Mouse (Mus musculus) heart, embryonic 13.5 days (tissue): ENCODE measurements around the gene Wfdc10. TPM values are rescaled to one million over a fixed set of nuclear protein-coding genes. Genes with fewer than 3 reads are reported as not detected.
"Not testable (repeated sequence)": the region's sequence is repeated elsewhere in the genome, so short reads cannot be mapped to it uniquely, and the experiment has no call there.

ENCODE experiments used
- ATAC-seq: fragments of 200-750 bp; cut with Nextera tagmentation; 2 replicates; pipeline ENCODE4 v1.8.0; 2017; ENCODE audit warnings: moderate TSS enrichment; ENCODE audit not compliant: insufficient number of reproducible peaks, low FRiP score, low TSS enrichment; ENCODE audit errors: extremely low read depth
- H3K27ac ChIP-seq: fragments of 300-500 bp; sonication (generic); replicated peaks from 2 replicates; pipeline ENCODE4 v1.5.1; 2015; ENCODE audit warnings: moderate library complexity, mild to moderate bottlenecking, inconsistent platforms
- H3K27me3 ChIP-seq: fragments of 300-500 bp; sonication (generic); replicated peaks from 2 replicates; pipeline ENCODE4 v1.6.1; 2015; ENCODE audit warnings: mild to moderate bottlenecking, inconsistent platforms
- H3K36me3 ChIP-seq: fragments of 300-500 bp; sonication (generic); 2 replicates; pipeline ENCODE4 v1.6.1; 2015; ENCODE audit warnings: mild to moderate bottlenecking, inconsistent platforms
- H3K4me1 ChIP-seq: fragments of 300-500 bp; sonication (generic); 2 replicates; pipeline ENCODE4 v1.6.1; 2015; ENCODE audit warnings: inconsistent platforms
- H3K4me2 ChIP-seq: fragments of 300-500 bp; sonication (generic); 2 replicates; pipeline ENCODE4 v1.6.1; 2015; ENCODE audit warnings: inconsistent platforms, mild to moderate bottlenecking, moderate library complexity
- H3K4me3 ChIP-seq: fragments of 300-500 bp; sonication (generic); 2 replicates; pipeline ENCODE4 v1.5.1; 2015; ENCODE audit warnings: moderate library complexity, mild to moderate bottlenecking, inconsistent platforms
- H3K9ac ChIP-seq: fragments of 300-500 bp; sonication (generic); 2 replicates; pipeline ENCODE4 v1.6.1; 2015; ENCODE audit warnings: inconsistent platforms, mild to moderate bottlenecking, moderate library complexity
- H3K9me3 ChIP-seq: fragments of 300-500 bp; sonication (generic); 2 replicates; pipeline ENCODE4 v1.6.1; 2016; ENCODE audit warnings: inconsistent platforms
- WGBS: fragments of 180-500 bp; shearing (Covaris S2); methylation state at CpG from one replicate; pipeline ENCODE4 v1.1.7; 2015; ENCODE audit warnings: mixed read lengths; 5-methylcytosine and 5-hydroxymethylcytosine counted together
- polyA plus RNA-seq: library from polyadenylated mRNA; unstranded; fragments of >200 nt; fragmentation: Nextera tagmentation; extraction: Ambion mirVana; gene quantifications from 2 replicates; pipeline ENCODE4 v1.2.1, GENCODE M21; 2015

Wfdc10 gene
- not detected in 2 replicates for polyA plus RNA-seq

GRCm38 (mm10) chr2:164655858-164656257 lies at the start of gene Wfdc10:
Gene Wfdc10 (plus strand): TSS chr2:164656046.
- Histone ChIP-seq H3K9ac (no peak within 1 kb of the TSS), H3K4me1 (no peaks in the 10 kb centered on the region), H3K4me2 (no peak within 1 kb of the TSS), H3K9me3 (no peaks in the 10 kb centered on the region), H3K4me3 (no peak within 1 kb of the TSS), H3K27ac (no peak within 1 kb of the TSS), H3K36me3 (no peaks in the 10 kb centered on the region), H3K27me3 (peaks cover 11% of the 10 kb centered on the region)
- WGBS = 16% methylated on average over 11 of the region's 11 CpGs
- ATAC-seq = no peak

GRCm38 (mm10) chr2:164608781-164609180 lies 47.1 kb upstream of the Wfdc10 start:
- Histone ChIP-seq H3K4me1 (no peaks in the 10 kb centered on the region), H3K4me3 (no peak overlapping the region), H3K36me3 (no peaks in the 10 kb centered on the region), H3K9me3 (0 out of 2 replicates have a peak, but pooled peaks cover under 1% of the 10 kb centered on the region), H3K4me2 (no peak overlapping the region), H3K27ac (no peak overlapping the region), H3K9ac (no peak overlapping the region), H3K27me3 (peaks cover 19% of the 10 kb centered on the region)
- WGBS = 63% methylated on average over 6 of the region's 6 CpGs
- ATAC-seq = no peak

GRCm38 (mm10) chr2:164613471-164613870 lies 42.4 kb upstream of the Wfdc10 start, which contains the start of the genes Wfdc6b and Wfdc8:
Gene Wfdc6b (plus strand): TSS chr2:164613522.
Gene Wfdc8 (minus strand): TSS chr2:164613626.
- not testable (repeated sequence) for H3K27me3 ChIP-seq, H3K9me3 ChIP-seq, ATAC-seq, H3K27ac ChIP-seq, H3K4me1 ChIP-seq, H3K9ac ChIP-seq, H3K36me3 ChIP-seq, H3K4me2 ChIP-seq, H3K4me3 ChIP-seq
- WGBS = 46% methylated on average over 8 of the region's 8 CpGs

GRCm38 (mm10) chr2:164615386-164615785 lies 40.5 kb upstream of the Wfdc10 start:
- H3K36me3 ChIP-seq = no peaks in the 10 kb centered on the region
- ATAC-seq = no peak
- H3K27me3 ChIP-seq = peaks cover 3% of the 10 kb centered on the region; the same call in 1 of the 2 replicates
- no peak overlapping the region for H3K4me2 ChIP-seq
- no peak overlapping the region for H3K4me3 ChIP-seq
- no peak overlapping the region for H3K27ac ChIP-seq
- WGBS = 76% methylated on average over 3 of the region's 3 CpGs
- H3K9ac ChIP-seq = no peak overlapping the region
- H3K4me1 ChIP-seq = no peaks in the 10 kb centered on the region
- H3K9me3 ChIP-seq = no peaks in the 10 kb centered on the region

- Histone ChIP-seq H3K4me3 (no peak overlapping the region), H3K9ac (no peak overlapping the region), H3K27ac (no peak overlapping the region), H3K36me3 (no peaks in the 10 kb centered on the region), H3K9me3 (no peaks in the 10 kb centered on the region), H3K4me2 (no peak overlapping the region), H3K4me1 (no peaks in the 10 kb centered on the region), H3K27me3 (no peaks in the 10 kb centered on the region; the same call in 1 of the 2 replicates)
- 68% methylated on average over 5 of the region's 5 CpGs for WGBS
- no peak for ATAC-seq
These were observed 36.8 kb upstream of the Wfdc10 start for GRCm38 (mm10) chr2:164619050-164619449.

GRCm38 (mm10) chr2:164621775-164622174 lies 34.1 kb upstream of the Wfdc10 start:
- 70% methylated on average over 4 of the region's 4 CpGs for WGBS
- H3K9ac ChIP-seq = no peak overlapping the region
- no peak overlapping the region for H3K27ac ChIP-seq
- no peaks in the 10 kb centered on the region for H3K27me3 ChIP-seq
- H3K4me2 ChIP-seq = no peak overlapping the region
- no peak for ATAC-seq
- H3K9me3 ChIP-seq = no peaks in the 10 kb centered on the region
- H3K4me3 ChIP-seq = no peak overlapping the region
- H3K4me1 ChIP-seq = no peaks in the 10 kb centered on the region
- H3K36me3 ChIP-seq = no peaks in the 10 kb centered on the region

GRCm38 (mm10) chr2:164635266-164635665 lies 20.6 kb upstream of the Wfdc10 start:
- Histone ChIP-seq H3K36me3 (no peaks in the 10 kb centered on the region), H3K27ac (no peak overlapping the region), H3K4me3 (no peak overlapping the region), H3K9me3 (peaks cover 4% of the 10 kb centered on the region; the same call in 1 of the 2 replicates), H3K4me1 (no peaks in the 10 kb centered on the region), H3K4me2 (no peak overlapping the region), H3K27me3 (no peaks in the 10 kb centered on the region), H3K9ac (no peak overlapping the region)
- 73% methylated on average over 9 of the region's 9 CpGs for WGBS
- ATAC-seq = no peak

- H3K27ac ChIP-seq = no peak within 1 kb of the TSS
- WGBS = 75% methylated on average over 3 of the region's 3 CpGs
- ATAC-seq = no peak
- no peaks in the 10 kb centered on the region for H3K4me1 ChIP-seq
- H3K27me3 ChIP-seq = no peaks in the 10 kb centered on the region
- H3K9me3 ChIP-seq = peaks cover 4% of the 10 kb centered on the region; the same call in 1 of the 2 replicates
- H3K9ac ChIP-seq = no peak within 1 kb of the TSS
- H3K36me3 ChIP-seq = no peaks in the 10 kb centered on the region
- H3K4me3 ChIP-seq = no peak within 1 kb of the TSS
- H3K4me2 ChIP-seq = no peak within 1 kb of the TSS
These were observed 17.1 kb upstream of the Wfdc10 start, which contains the start of gene Wfdc16 for GRCm38 (mm10) chr2:164638696-164639095. Gene Wfdc16 (minus strand): TSS chr2:164638796.

- no peak overlapping the region for H3K4me3 ChIP-seq
- H3K27ac ChIP-seq = no peak overlapping the region
- 59% methylated on average over 7 of the region's 7 CpGs for WGBS
- H3K9ac ChIP-seq = no peak overlapping the region
- ATAC-seq = no peak
- H3K36me3 ChIP-seq = no peaks in the 10 kb centered on the region
- H3K4me2 ChIP-seq = no peak overlapping the region
- no peaks in the 10 kb centered on the region for H3K4me1 ChIP-seq
- H3K9me3 ChIP-seq = peaks cover 4% of the 10 kb centered on the region; the same call in 1 of the 2 replicates
- H3K27me3 ChIP-seq = no peaks in the 10 kb centered on the region
These were observed 14.7 kb upstream of the Wfdc10 start for GRCm38 (mm10) chr2:164641129-164641528.

- Histone ChIP-seq H3K27me3 (no peaks in the 10 kb centered on the region), H3K9me3 (peaks cover 4% of the 10 kb centered on the region; the same call in 1 of the 2 replicates), H3K9ac (no peak overlapping the region), H3K4me1 (no peaks in the 10 kb centered on the region), H3K36me3 (no peaks in the 10 kb centered on the region), H3K4me3 (no peak overlapping the region), H3K27ac (no peak overlapping the region), H3K4me2 (no peak overlapping the region)
- no peak for ATAC-seq
- WGBS = 74% methylated on average over 13 of the region's 13 CpGs
These were observed 13.8 kb upstream of the Wfdc10 start for GRCm38 (mm10) chr2:164641881-164642673.

GRCm38 (mm10) chr2:164656483-164656882 lies 637 bp downstream of the Wfdc10 start, which contains the start of gene Wfdc9:
Gene Wfdc9 (minus strand): TSS chr2:164656583.
- Histone ChIP-seq H3K4me1 (no peaks in the 10 kb centered on the region), H3K9ac (no peak within 1 kb of the TSS), H3K4me3 (no peak within 1 kb of the TSS), H3K36me3 (no peaks in the 10 kb centered on the region), H3K27ac (no peak within 1 kb of the TSS), H3K4me2 (no peak within 1 kb of the TSS), H3K27me3 (peaks cover 11% of the 10 kb centered on the region), H3K9me3 (no peaks in the 10 kb centered on the region)
- WGBS = 76% methylated on average over 9 of the region's 9 CpGs
- ATAC-seq = no peak
